Mouse (Mus musculus): Measurements from ENCODE around the gene Arhgap15. TPM values are rescaled to one million over a fixed set of nuclear protein-coding genes. Genes with fewer than 3 reads are reported as not detected.

Arhgap15 gene
- polyA plus RNA-seq, 1 experiment from 2014 or later: 22.6 TPM

DNA sequence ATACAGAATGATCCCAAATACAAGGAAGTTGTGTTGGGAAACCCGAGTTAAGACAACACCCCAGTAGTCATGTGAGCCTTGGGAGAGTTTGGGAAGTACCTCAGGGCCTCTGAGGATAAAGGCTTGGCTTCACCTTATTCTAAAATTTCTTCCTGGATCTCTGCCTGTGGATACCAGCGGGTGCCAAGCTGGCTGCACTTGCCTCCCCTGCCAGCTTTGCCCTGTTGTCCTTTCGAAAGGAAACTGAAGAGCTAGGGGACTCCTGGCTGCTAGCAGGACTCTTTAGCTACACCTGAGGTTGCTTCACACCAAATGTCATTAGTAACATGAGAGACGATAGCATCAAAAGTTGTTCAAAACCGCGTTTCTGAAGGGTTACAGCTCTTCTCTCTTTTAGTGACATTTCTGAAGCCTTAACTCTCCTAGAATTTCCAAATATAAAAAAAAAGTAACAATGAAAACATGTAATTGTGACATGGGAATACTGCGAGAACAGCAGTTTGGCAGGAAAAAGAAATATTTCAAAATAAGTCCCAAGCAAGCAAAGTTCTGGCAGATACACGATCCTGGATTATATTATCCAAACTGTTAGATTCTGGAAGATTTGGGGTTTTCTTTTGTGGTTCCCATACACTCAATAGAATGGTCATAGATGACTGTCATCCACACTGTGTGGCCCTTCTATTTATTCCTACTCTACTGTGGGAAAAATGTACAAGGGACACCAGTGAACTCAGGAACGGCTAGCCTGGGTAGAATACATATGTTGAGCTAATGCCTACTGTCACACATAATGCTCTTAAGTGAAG, 364.6 kb downstream of the Arhgap15 start:
- no peak overlapping the region for H3K27ac ChIP-seq
- H3K79me2 ChIP-seq (ENCODE audit: inconsistent target): no peaks in the 10 kb centered on the region
- H3K4me3 ChIP-seq (ENCODE audit: inconsistent target): no peak overlapping the region
- H3K36me3 ChIP-seq (ENCODE audit: inconsistent target): no peaks in the 10 kb centered on the region
- 96% methylated on average over 8 of the region's 9 CpGs for WGBS (ENCODE audit: missing documents)

- Histone ChIP-seq H3K27ac (no peak overlapping the region), H3K36me3 (ENCODE audit: inconsistent target) (no peaks in the 10 kb centered on the region), H3K4me3 (ENCODE audit: inconsistent target) (no peak overlapping the region), H3K79me2 (ENCODE audit: inconsistent target) (no peaks in the 10 kb centered on the region)
- WGBS (ENCODE audit: missing documents): 100% methylated on average over 2 of the region's 2 CpGs
These were observed 365.7 kb downstream of the Arhgap15 start for GRCm38 (mm10) chr2:44114296-44114695.

DNA sequence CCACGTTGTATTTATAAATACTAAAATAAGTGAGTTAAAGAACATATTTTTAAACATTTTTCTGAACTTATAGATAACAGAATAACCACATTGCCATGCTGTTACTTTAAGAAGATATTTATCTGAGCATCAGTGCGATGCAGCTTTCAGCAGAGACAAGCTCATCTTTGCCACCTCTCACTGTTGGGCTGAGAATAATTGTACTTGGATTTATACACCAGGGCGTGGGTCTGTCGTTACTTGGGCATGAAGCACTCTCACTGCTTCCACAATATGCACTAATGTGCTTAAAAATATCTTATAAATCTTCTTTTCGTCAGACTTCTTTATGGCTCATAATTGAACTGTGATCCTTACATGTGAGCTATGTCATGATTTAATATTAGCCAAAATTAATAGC, 372.5 kb downstream of the Arhgap15 start:
- Histone ChIP-seq H3K4me3 (ENCODE audit: inconsistent target) (no peak overlapping the region), H3K36me3 (ENCODE audit: inconsistent target) (no peaks in the 10 kb centered on the region), H3K79me2 (ENCODE audit: inconsistent target) (no peaks in the 10 kb centered on the region), H3K27ac (no peak overlapping the region)
- WGBS (ENCODE audit: missing documents): 96% methylated on average over 5 of the region's 5 CpGs

- Histone ChIP-seq H3K27ac (no peak overlapping the region), H3K79me2 (ENCODE audit: inconsistent target) (no peaks in the 10 kb centered on the region), H3K4me3 (ENCODE audit: inconsistent target) (no peak overlapping the region), H3K36me3 (ENCODE audit: inconsistent target) (no peaks in the 10 kb centered on the region)
- WGBS (ENCODE audit: missing documents): 95% methylated on average over 2 of the region's 2 CpGs
These were observed 374.6 kb downstream of the Arhgap15 start for GRCm38 (mm10) chr2:44123246-44123645.

DNA sequence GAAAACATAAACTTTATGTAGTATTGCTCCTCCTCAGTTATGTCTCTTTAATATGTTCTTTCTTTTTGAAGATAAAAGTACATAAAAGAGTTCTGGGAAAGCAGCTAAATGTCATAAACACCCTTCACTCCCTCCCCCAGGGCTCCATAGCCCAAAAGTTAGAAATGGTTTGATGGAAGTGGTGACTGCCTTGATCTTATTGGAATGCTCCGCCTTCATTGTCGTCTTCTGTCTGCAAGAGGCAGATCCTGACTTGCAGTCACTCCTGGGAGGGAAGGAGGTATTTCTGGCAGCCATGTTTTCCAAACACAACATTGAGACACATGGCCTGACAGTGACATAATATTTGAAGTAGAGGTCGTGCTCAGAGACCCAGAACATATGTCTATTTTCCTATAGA, 375.5 kb downstream of the Arhgap15 start:
- 93% methylated on average over 3 of the region's 3 CpGs for WGBS (ENCODE audit: missing documents)
- H3K27ac ChIP-seq: no peak overlapping the region
- H3K36me3 ChIP-seq (ENCODE audit: inconsistent target): no peaks in the 10 kb centered on the region

GRCm38 (mm10) chr2:44124683-44125082, 376.1 kb downstream of the Arhgap15 start:
- Histone ChIP-seq H3K79me2 (ENCODE audit: inconsistent target) (no peaks in the 10 kb centered on the region), H3K4me3 (ENCODE audit: inconsistent target) (no peak overlapping the region), H3K27ac (no peak overlapping the region), H3K36me3 (ENCODE audit: inconsistent target) (no peaks in the 10 kb centered on the region)
- WGBS (ENCODE audit: missing documents): 97% methylated on average over 3 of the region's 3 CpGs

More for the DNA sequence above, 375.5 kb downstream of the Arhgap15 start:
- Histone ChIP-seq H3K79me2 (ENCODE audit: inconsistent target) (no peaks in the 10 kb centered on the region), H3K4me3 (ENCODE audit: inconsistent target) (no peak overlapping the region)

DNA sequence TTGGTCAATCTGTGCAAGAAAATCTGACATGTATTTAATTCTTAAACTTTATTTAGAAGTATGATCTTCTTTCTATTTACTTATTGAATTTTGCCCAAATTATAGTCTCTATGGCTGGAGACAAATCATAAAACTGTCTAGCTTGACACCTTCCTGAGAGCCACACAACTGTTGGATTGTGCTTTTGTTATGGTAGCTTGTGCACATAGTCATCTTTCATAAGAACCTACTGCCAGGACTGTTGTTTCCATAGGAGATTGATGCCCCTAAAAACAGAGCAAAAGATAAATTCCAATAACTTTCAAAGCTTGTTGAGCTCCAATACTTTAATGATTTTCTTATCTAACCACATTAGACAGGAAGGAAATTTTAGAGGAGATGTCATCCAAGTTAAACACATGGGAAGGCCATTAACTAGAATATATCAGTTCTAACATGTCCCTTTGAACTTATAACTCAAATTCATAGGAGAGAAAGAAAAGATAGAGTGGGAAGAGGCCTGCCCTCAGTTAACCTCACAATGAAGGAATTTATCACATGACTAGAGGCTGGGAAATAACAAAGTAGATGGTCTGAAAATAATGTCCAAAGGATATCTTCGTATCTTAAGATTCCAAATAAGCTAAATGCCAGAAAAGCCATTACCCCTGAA, 377.5 kb downstream of the Arhgap15 start:
- WGBS (ENCODE audit: missing documents): 93% methylated on average over 1 of the region's 1 CpGs
- Histone ChIP-seq H3K36me3 (ENCODE audit: inconsistent target) (no peaks in the 10 kb centered on the region), H3K27ac (no peak overlapping the region), H3K79me2 (ENCODE audit: inconsistent target) (no peaks in the 10 kb centered on the region), H3K4me3 (ENCODE audit: inconsistent target) (no peak overlapping the region)

DNA sequence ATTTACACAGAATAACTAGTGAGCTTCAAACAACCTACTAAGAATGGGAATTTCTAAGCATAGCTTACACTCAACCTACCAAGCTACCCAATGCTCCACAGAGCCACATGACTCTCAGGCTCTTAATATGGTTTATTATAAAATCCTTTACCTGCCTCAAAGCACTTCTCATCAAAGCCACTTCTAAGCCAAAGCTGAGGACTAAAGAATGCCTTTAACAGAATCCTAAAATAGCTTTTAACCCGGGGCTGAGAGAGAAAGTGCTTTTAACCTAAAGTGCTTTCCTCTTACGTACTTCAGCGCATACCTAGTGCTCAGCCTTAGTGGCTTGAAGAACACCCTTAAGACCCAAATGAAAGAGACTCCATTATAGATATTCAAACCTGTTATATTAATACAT, 380.9 kb downstream of the Arhgap15 start:
- Histone ChIP-seq H3K36me3 (ENCODE audit: inconsistent target) (no peaks in the 10 kb centered on the region), H3K27ac (no peak overlapping the region), H3K4me3 (ENCODE audit: inconsistent target) (no peak overlapping the region), H3K79me2 (ENCODE audit: inconsistent target) (no peaks in the 10 kb centered on the region)
- 95% methylated on average over 3 of the region's 3 CpGs for WGBS (ENCODE audit: missing documents)

DNA sequence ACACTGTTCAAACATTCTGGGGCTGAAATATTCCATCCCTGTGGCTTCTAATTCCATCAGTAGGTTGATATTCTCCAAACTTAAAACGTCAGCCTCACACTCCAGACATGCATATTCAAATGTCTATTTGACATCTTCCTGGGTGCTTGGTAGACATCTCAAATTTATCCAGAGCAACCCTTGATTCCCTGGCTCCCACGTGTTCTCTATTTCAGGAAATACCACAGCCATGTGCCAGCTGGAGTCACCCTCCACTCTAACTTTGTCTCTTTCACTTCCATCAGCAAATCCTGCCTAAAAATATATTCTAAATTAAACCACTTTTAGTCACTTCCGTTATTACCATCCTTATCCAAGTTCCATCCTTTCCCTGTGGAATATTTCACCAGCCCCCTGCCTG, 382.6 kb downstream of the Arhgap15 start:
- 89% methylated on average over 3 of the region's 3 CpGs for WGBS (ENCODE audit: missing documents)

GRCm38 (mm10) chr2:44134796-44135195, 386.2 kb downstream of the Arhgap15 start:
- 91% methylated on average over 3 of the region's 3 CpGs for WGBS (ENCODE audit: missing documents)
- no peaks in the 10 kb centered on the region for H3K79me2 ChIP-seq (ENCODE audit: inconsistent target)
- no peak overlapping the region for H3K27ac ChIP-seq
- no peaks in the 10 kb centered on the region for H3K36me3 ChIP-seq (ENCODE audit: inconsistent target)
- H3K4me3 ChIP-seq (ENCODE audit: inconsistent target): no peak overlapping the region

More for the DNA sequence above, 382.6 kb downstream of the Arhgap15 start:
- Histone ChIP-seq H3K4me3 (ENCODE audit: inconsistent target) (no peak overlapping the region), H3K36me3 (ENCODE audit: inconsistent target) (no peaks in the 10 kb centered on the region), H3K27ac (no peak overlapping the region), H3K79me2 (ENCODE audit: inconsistent target) (no peaks in the 10 kb centered on the region)

GRCm38 (mm10) chr2:44140455-44140854, 391.8 kb downstream of the Arhgap15 start:
- WGBS (ENCODE audit: missing documents): 96% methylated on average over 4 of the region's 4 CpGs
- no peak overlapping the region for H3K27ac ChIP-seq

DNA sequence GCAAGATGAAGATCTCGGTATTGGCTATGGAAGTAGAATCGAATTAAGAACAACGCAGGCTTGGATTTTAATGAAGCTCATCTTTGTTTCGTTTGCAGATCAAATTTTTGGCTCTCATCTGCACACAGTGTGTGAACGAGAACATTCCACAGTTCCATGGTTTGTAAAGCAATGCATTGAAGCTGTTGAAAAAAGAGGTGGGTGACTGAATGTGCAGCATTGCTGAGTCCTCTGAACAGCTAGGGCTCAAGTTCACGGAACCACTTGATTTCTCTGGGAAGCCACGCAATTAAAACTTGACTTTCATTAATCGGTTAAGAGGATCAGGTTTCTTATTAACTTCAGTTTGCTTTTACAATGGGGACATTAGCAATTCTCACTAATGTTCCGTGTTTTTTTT, 393.5 kb downstream of the Arhgap15 start:
- WGBS (ENCODE audit: missing documents): 96% methylated on average over 9 of the region's 9 CpGs
- no peak overlapping the region for H3K27ac ChIP-seq
- H3K79me2 ChIP-seq (ENCODE audit: inconsistent target): no peaks in the 10 kb centered on the region
- H3K36me3 ChIP-seq (ENCODE audit: inconsistent target): 0 out of 2 replicates have a peak, but pooled peaks cover 7% of the 10 kb centered on the region
- no peak overlapping the region for H3K4me3 ChIP-seq (ENCODE audit: inconsistent target)

More at GRCm38 (mm10) chr2:44140455-44140854, 391.8 kb downstream of the Arhgap15 start:
- Histone ChIP-seq H3K4me3 (ENCODE audit: inconsistent target) (no peak overlapping the region), H3K36me3 (ENCODE audit: inconsistent target) (0 out of 2 replicates have a peak, but pooled peaks cover 7% of the 10 kb centered on the region), H3K79me2 (ENCODE audit: inconsistent target) (no peaks in the 10 kb centered on the region)

- Histone ChIP-seq H3K36me3 (ENCODE audit: inconsistent target) (0 out of 2 replicates have a peak, but pooled peaks cover 7% of the 10 kb centered on the region), H3K4me3 (ENCODE audit: inconsistent target) (no peak overlapping the region), H3K79me2 (ENCODE audit: inconsistent target) (no peaks in the 10 kb centered on the region), H3K27ac (no peak overlapping the region)
- 95% methylated on average over 5 of the region's 5 CpGs for WGBS (ENCODE audit: missing documents)
These were observed 394.0 kb downstream of the Arhgap15 start for GRCm38 (mm10) chr2:44142611-44143010.

GRCm38 (mm10) chr2:44146124-44146981, 397.7 kb downstream of the Arhgap15 start:
- 94% methylated on average over 7 of the region's 7 CpGs for WGBS (ENCODE audit: missing documents)
- no peak overlapping the region for H3K27ac ChIP-seq
- H3K79me2 ChIP-seq (ENCODE audit: inconsistent target): no peaks in the 10 kb centered on the region
- H3K4me3 ChIP-seq (ENCODE audit: inconsistent target): no peak overlapping the region
- 0 out of 2 replicates have a peak, but pooled peaks cover 7% of the 10 kb centered on the region for H3K36me3 ChIP-seq (ENCODE audit: inconsistent target)
